Mouse (Mus musculus): ENCODE results near the gene Mfn2.

Gene Mfn2

GRCm38 (mm10) chr4:147904313-147905089, at the start of gene Mfn2:
TSS of gene Mfn2 (minus strand) at chr4:147904704.
- DNase-seq (ENCODE audit: low spot score in 2 of 2): peak; percentile 81 to 92

DNA sequence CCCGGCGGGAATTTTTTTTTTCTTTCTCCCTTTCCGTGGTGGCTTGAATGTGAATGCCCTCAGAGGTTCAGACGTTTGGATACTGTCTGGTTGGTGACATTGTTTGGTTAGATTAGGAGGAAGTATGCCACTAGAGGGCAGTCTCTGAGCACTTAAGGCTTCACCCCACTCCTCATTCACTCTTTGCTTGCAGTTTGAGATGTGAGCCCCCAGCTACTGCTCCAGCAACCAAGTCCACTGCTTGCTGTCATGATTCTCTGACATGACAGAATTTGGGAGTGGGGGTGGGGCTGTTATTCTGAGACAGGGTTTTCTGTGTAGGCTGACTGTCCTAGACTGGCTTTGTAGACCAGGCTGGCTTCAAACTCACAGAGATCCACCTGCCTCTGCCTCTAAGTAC, 49.1 kb upstream of the Mfn2 start:
- peak in 1 of 2 experiments; percentile 50 for DNase-seq (ENCODE audit: low spot score in 2 of 2)

- DNase-seq (ENCODE audit: low spot score in 2 of 2): no peak
Measured at GRCm38 (mm10) chr4:147947511-147947910, 43.0 kb upstream of the Mfn2 start.

DNA sequence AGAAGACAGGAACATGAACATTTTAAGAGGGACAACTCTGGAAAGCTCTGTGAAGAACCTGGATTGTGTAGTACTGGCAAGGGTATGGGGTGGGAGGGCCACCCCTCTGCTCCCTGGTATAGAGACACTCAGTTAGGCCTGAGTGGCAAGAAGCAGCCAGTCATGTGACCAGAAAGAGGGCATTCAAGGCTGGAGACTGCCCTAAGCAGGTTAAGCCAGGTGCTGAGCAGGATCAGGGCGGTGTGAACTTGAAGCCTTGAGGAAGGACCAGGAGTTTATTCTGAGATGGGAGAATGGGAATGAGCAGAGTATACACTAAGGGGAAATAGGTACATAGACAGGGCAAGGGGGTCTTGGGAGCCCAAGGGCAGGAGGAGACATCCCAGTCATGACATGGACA, 38.5 kb upstream of the Mfn2 start:
- no peak for DNase-seq (ENCODE audit: low spot score in 2 of 2)

GRCm38 (mm10) chr4:147941045-147942020, 36.8 kb upstream of the Mfn2 start:
- no peak for DNase-seq (ENCODE audit: low spot score in 2 of 2)

GRCm38 (mm10) chr4:147940576-147941044, 36.1 kb upstream of the Mfn2 start, which contains the start of gene 2510039O18Rik:
TSS of gene 2510039O18Rik (plus strand) at chr4:147940895.
- DNase-seq (ENCODE audit: low spot score in 2 of 2): peak in 1 of 2 experiments; percentile 81

DNA sequence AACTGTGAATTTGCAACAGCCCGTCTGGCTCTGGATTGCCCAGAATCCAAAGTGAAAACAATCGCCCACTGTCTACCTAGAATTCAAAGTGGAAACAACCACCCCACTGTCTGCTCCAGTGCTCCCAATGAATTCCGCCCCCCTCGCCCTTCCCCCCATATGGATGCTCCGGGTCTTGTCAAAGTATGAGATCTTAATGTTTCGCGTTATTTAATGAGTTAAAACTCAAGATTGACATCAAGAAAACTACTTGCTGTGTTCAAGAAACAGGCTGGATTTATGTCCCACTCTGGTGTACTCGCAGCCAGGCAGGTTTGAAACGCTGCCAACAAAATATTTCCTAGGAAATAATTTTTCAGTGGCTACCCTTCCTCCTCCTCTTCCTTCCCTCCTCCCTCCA, 35.6 kb upstream of the Mfn2 start:
- peak in 1 of 2 experiments; percentile 42 for DNase-seq (ENCODE audit: low spot score in 2 of 2)

DNA sequence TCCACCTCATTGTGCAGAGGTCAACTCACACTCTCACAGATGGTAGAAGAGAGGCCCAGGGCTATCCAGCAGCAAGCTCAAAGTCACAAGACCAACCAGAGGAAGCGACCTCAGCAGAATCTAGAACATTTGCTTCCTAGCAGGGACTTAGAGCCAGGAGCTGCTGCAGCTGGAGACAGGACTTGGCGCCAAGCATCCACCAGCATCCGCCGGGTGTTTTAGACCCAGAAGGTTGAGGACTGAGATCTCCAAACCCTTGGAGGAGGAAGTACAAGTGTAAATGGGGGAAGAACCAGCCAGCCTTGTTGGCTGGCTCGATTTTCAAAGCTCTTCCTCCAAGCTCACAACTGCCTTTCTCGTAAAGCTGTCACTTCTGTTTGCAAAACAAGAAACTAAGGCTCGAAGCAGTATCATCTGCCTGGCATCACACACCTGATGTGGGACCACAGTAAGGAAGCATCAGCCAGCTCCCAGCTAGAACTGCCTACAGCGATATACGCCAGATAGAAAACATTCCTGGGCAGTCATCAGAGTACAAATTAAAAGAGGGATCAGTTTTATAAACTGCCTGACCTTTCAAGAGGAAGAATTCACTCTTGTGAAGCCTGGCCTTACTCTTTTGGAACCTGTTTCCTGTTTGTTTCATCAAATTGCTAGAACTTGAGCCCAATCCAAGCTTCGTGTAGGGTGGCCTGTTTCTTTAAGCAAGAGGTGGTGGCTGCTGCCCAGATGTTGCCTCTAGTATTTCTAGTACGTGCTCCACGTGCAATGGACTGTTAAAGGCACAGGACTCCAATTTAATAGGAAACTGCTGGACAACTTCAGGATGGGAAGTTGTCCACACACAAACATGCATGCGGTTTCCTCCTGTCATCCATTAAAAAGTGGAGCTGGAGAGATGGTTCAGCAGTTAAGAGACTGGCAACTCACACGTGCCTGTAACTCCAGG, 33.9 kb upstream of the Mfn2 start:
- DNase-seq (ENCODE audit: low spot score in 2 of 2): no peak

- no peak for DNase-seq (ENCODE audit: low spot score in 2 of 2)
Measured at GRCm38 (mm10) chr4:147937486-147937885, 33.0 kb upstream of the Mfn2 start.

DNA sequence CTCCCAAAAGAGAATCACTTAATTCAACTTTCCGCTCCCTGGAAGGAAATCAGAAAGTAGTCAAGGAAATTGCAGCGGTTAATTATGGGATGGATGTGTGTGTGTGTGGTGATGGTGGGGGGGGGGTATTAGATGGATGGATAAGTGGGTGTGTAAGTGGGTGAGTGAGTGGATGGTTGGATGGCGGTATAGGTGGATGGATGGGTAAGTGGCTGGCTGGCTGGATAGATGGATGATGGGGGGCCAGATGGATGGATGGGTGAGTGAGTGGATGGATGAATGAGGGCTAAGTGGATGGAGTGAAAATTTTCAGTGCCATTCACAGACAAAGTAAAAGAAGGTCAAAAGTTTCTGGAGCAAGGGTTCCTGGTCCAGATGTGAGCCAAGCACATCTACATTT, 32.5 kb upstream of the Mfn2 start:
- DNase-seq (ENCODE audit: low spot score in 2 of 2): no peak

DNA sequence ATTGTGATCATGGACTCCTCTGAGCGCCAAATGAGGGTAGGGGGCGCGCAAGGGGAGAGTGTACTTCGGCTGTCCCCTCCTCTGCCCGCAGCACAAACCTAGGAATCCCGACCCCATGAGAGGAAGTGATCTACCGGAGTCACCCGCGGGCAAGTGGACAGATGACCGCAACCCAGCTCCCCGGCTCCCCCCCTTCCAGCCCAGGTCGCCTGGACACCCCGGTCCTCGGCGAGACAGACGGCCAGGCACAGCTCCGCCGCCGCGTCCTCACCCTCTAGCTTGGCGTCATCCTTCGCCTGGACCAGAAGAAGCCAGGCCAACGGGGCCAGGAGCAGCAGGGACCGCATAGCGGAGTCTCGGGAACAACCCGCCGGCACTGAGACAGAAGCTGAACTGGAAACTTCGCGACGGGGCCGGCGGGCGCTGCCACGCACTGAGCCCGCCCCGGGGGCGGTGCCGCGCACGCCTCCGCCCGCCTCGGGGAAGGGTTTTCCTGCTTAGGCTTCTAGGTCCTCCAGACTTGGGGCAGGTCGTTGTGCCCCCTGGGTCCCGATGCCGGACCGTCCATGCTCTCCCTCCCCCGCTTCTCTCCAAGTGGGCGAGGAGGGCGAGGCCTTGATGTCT, 31.9 kb upstream of the Mfn2 start, which contains the start of gene Plod1:
Gene Plod1, minus strand, starts transcription at position 437 of the 624 bp plus-strand sequence.
- DNase-seq (ENCODE audit: low spot score in 2 of 2): peak in 1 of 2 experiments; percentile 70

DNA sequence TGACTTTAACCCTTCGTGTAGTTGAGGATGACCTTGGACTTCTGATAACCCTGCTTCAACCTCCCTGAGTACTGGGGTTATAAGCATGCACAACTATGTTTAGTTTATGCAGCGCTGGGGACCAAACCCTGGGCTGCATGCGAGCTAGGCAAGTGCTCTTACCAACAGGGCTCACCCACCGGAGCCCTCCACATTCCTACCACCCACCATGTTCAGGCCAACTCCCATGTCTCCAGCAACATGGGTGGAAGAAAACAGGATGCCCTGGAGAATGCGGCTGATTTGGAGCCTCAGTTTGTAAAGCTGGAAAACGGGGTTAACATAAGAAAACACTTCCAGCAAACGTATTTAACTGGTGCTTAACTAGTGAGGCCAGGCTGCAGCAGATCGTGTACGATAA, 31.4 kb upstream of the Mfn2 start:
- no peak for DNase-seq (ENCODE audit: low spot score in 2 of 2)

- DNase-seq (ENCODE audit: low spot score in 2 of 2): no peak
Measured at GRCm38 (mm10) chr4:147934611-147935010, 30.1 kb upstream of the Mfn2 start.

GRCm38 (mm10) chr4:147934134-147934533, 29.6 kb upstream of the Mfn2 start:
- no peak for DNase-seq (ENCODE audit: low spot score in 2 of 2)

DNA sequence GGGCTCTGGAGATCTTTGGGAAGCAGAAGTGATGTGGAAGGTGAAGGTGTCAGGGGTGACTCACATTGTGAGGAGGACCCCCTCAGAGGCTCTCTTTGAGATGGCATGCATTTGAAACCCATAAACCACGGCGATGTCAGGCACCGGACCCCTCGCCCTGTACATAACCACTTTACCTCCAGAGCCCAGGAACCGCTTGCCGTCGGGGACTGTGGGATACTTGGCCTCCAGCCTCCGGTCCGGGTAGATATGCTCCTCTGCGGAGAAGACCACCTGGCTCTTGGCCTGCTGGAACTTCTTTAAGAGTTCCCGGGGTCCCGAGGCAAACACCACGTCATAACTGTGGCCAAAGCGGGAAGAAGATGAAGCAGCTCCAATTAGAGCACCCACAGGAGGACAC, 26.4 kb upstream of the Mfn2 start:
- DNase-seq (ENCODE audit: low spot score in 2 of 2): no peak

DNA sequence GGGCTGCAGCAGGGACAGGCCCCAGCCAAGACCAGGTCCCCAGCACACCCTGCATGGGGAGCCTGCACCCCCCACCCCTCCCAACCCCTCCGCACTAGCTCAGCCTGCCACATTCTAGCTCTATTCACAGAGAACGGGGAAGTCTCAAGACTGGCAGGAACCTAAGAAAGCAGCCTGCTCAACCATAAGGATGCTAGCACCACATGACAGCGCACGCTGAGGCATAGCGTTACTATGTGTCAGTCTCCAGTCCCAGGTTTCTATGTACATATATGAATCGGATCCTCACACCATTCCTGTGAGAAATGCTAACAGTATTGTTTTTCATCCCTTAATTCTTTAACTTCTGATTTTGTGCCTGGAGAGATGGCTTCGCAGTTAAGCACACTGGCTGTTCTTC, 24.0 kb upstream of the Mfn2 start:
- no peak for DNase-seq (ENCODE audit: low spot score in 2 of 2)

- no peak for DNase-seq (ENCODE audit: low spot score in 2 of 2)
Measured at GRCm38 (mm10) chr4:147928136-147928535, 23.6 kb upstream of the Mfn2 start.

DNA sequence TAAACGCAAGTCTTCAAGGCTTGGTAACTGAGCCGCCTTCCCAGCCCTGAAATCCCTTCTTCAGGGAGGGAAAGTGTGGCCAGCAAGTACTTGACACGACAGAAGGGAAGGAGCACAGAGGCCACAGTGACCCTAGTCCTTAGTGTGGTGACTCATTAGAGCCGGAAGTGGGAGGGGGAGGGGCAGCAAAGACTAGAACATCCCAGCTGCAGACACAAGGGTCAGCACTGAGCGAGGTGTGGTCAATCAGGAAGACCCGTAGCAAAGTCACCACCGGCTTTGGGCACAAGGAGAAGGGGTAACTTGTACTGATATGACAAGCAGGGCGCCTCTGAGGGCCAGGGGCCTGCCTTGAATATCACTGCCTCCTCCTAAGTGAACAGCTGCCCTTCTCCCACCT, 23.2 kb upstream of the Mfn2 start:
- no peak for DNase-seq (ENCODE audit: low spot score in 2 of 2)

- DNase-seq (ENCODE audit: low spot score in 2 of 2): no peak
Measured at GRCm38 (mm10) chr4:147922341-147922740, 17.8 kb upstream of the Mfn2 start.

- DNase-seq (ENCODE audit: low spot score in 2 of 2): no peak
Measured at GRCm38 (mm10) chr4:147920973-147921372, 16.5 kb upstream of the Mfn2 start.
